Mouse (Mus musculus) spleen, adult 2 months (tissue): Measurements from ENCODE around the gene Gm20388. TPM values are rescaled to one million over a fixed set of nuclear protein-coding genes. Genes with fewer than 3 reads are reported as not detected.

Experiments used
- DNase-seq, 2 experiments: peaks; one replicate each; pipeline versions ENCODE4 v3.0.0 to v3.0.0-alpha.2; 2012 to 2021; ENCODE audit warnings: low spot score in 2 of 2, low read depth in 1 of 2
- H3K27ac ChIP-seq: fragments of 200-500 bp; 2 replicates; pipeline ENCODE4 v1.5.1; 2012; ENCODE audit warnings: low read length, inconsistent platforms; ENCODE audit not compliant: insufficient read depth
- H3K27me3 ChIP-seq: fragments of 200-500 bp; 2 replicates; pipeline ENCODE4 v1.6.1; 2012; ENCODE audit warnings: mild to moderate bottlenecking, moderate library complexity, low read length, inconsistent platforms; ENCODE audit not compliant: control insufficient read depth, insufficient read depth
- H3K36me3 ChIP-seq: fragments of 200-500 bp; 2 replicates; pipeline ENCODE4 v1.6.1; 2012; ENCODE audit warnings: mild to moderate bottlenecking, low read length, inconsistent platforms; ENCODE audit not compliant: control insufficient read depth, insufficient read depth
- H3K4me1 ChIP-seq: fragments of 200-500 bp; 2 replicates; pipeline ENCODE4 v1.6.1; 2011; ENCODE audit warnings: inconsistent platforms; ENCODE audit not compliant: control insufficient read depth, insufficient read depth, insufficient read length
- H3K4me3 ChIP-seq: fragments of 200-500 bp; 2 replicates; pipeline ENCODE4 v1.5.1; 2011; ENCODE audit warnings: mild to moderate bottlenecking, inconsistent platforms; ENCODE audit not compliant: insufficient read depth, insufficient read length; ENCODE audit errors: extremely low read depth
- CTCF ChIP-seq: fragments of 200-500 bp; IDR thresholded peaks from 2 replicates; pipeline ENCODE4 v1.5.1; 2011; ENCODE audit warnings: mild to moderate bottlenecking, inconsistent platforms; ENCODE audit not compliant: insufficient read depth, insufficient read length, insufficient replicate concordance; ENCODE audit errors: extremely low read depth
- POLR2A ChIP-seq: fragments of 200-500 bp; IDR thresholded peaks from 2 replicates; pipeline ENCODE4 v1.6.1; 2011; ENCODE audit warnings: low read depth, low read length, inconsistent platforms
- WGBS: fragments of 180-500 bp; shearing (Covaris S2); methylation state at CpG from one replicate; pipeline ENCODE4 v1.1.7; 2018; 5-methylcytosine and 5-hydroxymethylcytosine counted together
- polyA plus RNA-seq: library from polyadenylated mRNA; depleted of rRNA; stranded (reverse); fragments of >200 nt; gene quantifications from 2 replicates; pipeline ENCODE4 v1.2.3, GENCODE M21; 2012

The Gm20388 gene
- polyA plus RNA-seq, 1 experiment: 26.1 TPM

DNA sequence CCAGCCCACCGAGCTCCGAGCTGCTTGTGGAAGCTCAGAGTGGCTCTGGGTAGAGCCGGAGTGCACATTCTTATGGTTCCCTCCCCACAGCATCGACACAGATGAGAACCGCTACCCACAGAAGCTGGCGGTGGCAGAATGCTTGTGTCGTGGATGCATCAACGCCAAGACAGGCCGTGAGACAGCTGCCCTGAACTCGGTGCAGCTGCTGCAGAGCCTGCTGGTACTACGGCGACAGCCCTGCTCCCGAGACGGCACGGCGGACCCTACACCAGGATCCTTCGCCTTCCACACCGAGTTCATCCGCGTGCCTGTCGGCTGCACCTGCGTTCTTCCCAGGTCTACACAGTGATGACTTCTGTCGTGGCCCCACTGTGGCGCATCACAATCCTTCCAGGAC is 2512.6 kb downstream of the Gm20388 start:
- Histone ChIP-seq H3K4me1 (peaks cover 9% of the 10 kb centered on the region; the same call in 1 of the 2 replicates), H3K27me3 (no peaks in the 10 kb centered on the region), H3K4me3 (no peak overlapping the region), H3K36me3 (peaks cover 34% of the 10 kb centered on the region), H3K27ac (no peak overlapping the region)
- no peak for DNase-seq
- WGBS: 94% methylated on average over 24 of the region's 24 CpGs
- TF ChIP-seq CTCF (no peak), POLR2A (no peak)

- no peak overlapping the region for H3K27ac ChIP-seq
- TF ChIP-seq POLR2A (no peak), CTCF (no peak)
- peaks cover 12% of the 10 kb centered on the region; the same call in 1 of the 2 replicates for H3K4me1 ChIP-seq
- H3K36me3 ChIP-seq: peaks cover 34% of the 10 kb centered on the region
- H3K4me3 ChIP-seq: no peak overlapping the region
- no peaks in the 10 kb centered on the region for H3K27me3 ChIP-seq
- WGBS: 85% methylated on average over 5 of the region's 5 CpGs
- DNase-seq: no peak
Observed at GRCm38 (mm10) chr8:122423659-122424058, 2513.0 kb downstream of the Gm20388 start.

GRCm38 (mm10) chr8:122426145-122426544 is 2515.5 kb downstream of the Gm20388 start:
- Histone ChIP-seq H3K27me3 (no peaks in the 10 kb centered on the region), H3K27ac (no peak overlapping the region), H3K4me1 (peaks cover 25% of the 10 kb centered on the region; the same call in 1 of the 2 replicates), H3K4me3 (no peak overlapping the region), H3K36me3 (peaks cover 37% of the 10 kb centered on the region)
- 91% methylated on average over 9 of the region's 9 CpGs for WGBS
- DNase-seq: no peak
- TF ChIP-seq POLR2A (no peak), CTCF (no peak)

- 90% methylated on average over 7 of the region's 7 CpGs for WGBS
- Histone ChIP-seq H3K36me3 (peaks cover 37% of the 10 kb centered on the region), H3K27ac (peak overlapping the region; percentile 42), H3K27me3 (no peaks in the 10 kb centered on the region), H3K4me3 (no peak overlapping the region), H3K4me1 (peaks cover 25% of the 10 kb centered on the region; the same call in 1 of the 2 replicates)
- no peak for DNase-seq
- no peak for TF ChIP-seq CTCF
- no peak for TF ChIP-seq POLR2A
Observed at GRCm38 (mm10) chr8:122427607-122428006, 2517.0 kb downstream of the Gm20388 start.

GRCm38 (mm10) chr8:122428163-122428562 is 2517.5 kb downstream of the Gm20388 start:
- 45% methylated on average over 9 of the region's 9 CpGs for WGBS
- H3K27ac ChIP-seq: peak overlapping the region; percentile 80
- peak in 1 of 2 experiments; percentile 58 for DNase-seq
- peaks cover 33% of the 10 kb centered on the region for H3K36me3 ChIP-seq
- TF ChIP-seq CTCF (no peak), POLR2A (no peak)
- H3K4me1 ChIP-seq: peaks cover 25% of the 10 kb centered on the region; the same call in 1 of the 2 replicates
- no peaks in the 10 kb centered on the region for H3K27me3 ChIP-seq
- H3K4me3 ChIP-seq: peak overlapping the region; percentile 10; the same call in 1 of the 2 replicates

DNA sequence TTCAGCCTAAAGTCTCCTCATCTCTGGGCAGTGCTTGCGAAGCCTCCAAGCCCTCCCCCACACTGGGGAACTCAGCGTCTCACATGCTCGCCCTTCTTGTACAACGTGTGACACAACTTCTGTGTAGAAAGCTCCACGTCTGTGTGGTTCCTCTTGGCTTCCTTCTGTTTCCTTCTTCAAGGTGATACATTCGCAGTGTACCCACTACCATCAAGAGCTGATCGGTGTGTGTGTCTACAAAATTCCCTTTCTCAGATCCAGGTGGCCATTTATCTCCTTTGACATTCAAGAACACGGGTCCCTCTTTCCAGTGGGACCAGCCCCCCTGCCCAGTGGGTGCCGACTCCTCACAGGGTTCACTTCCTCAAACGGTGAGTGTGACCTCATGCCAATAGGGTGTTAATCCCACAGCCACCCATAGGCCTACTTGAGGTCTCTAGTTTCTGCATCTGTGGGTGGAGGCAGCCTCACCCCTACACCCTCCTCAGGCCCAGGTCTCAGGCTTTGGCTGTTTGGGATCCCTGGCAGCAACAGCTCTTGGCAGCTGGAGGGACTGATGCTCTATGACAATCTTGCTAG is 2519.5 kb downstream of the Gm20388 start:
- 20% methylated on average over 10 of the region's 10 CpGs for WGBS
- H3K27ac ChIP-seq: peak overlapping the region; percentile 93
- DNase-seq: peak; percentile 71 to 77
- H3K4me3 ChIP-seq: peak overlapping the region; percentile 40; the same call in 1 of the 2 replicates
- peaks cover 29% of the 10 kb centered on the region; the same call in 1 of the 2 replicates for H3K4me1 ChIP-seq
- peaks cover 21% of the 10 kb centered on the region for H3K36me3 ChIP-seq
- TF ChIP-seq CTCF (peak; percentile 26; the same call in 1 of the 2 replicates), POLR2A (peak; percentile 21)
- H3K27me3 ChIP-seq: no peaks in the 10 kb centered on the region

GRCm38 (mm10) chr8:122430646-122431045 is 2520.0 kb downstream of the Gm20388 start:
- peak overlapping the region; percentile 26; the same call in 1 of the 2 replicates for H3K4me3 ChIP-seq
- 53% methylated on average over 3 of the region's 3 CpGs for WGBS
- peaks cover 18% of the 10 kb centered on the region for H3K36me3 ChIP-seq
- no peak for DNase-seq
- TF ChIP-seq CTCF (no peak), POLR2A (no peak)
- no peaks in the 10 kb centered on the region for H3K27me3 ChIP-seq
- H3K27ac ChIP-seq: peak overlapping the region; percentile 93
- peaks cover 29% of the 10 kb centered on the region; the same call in 1 of the 2 replicates for H3K4me1 ChIP-seq
